Mouse (Mus musculus): Measurements from ENCODE around the gene Cd55.

GRCm38 (mm10) chr1:130499962-130500361, 37.4 kb upstream of the Cd55 start:
- TF ChIP-seq CTCF (IDR thresholded peaks at IDR 0.05; ENCODE audit: low read depth, low read length) (no peak), TAL1 (conservative IDR thresholded peaks at IDR 0.05; ENCODE audit: low read depth, low read length) (no peak)
